Mouse (Mus musculus) MEL (cell line): ENCODE data around the gene Tmem214. TPM values are rescaled to one million over a fixed set of nuclear protein-coding genes. Genes with fewer than 3 reads are reported as not detected.
A peak's percentile ranks its signal among the peaks of the same experiment; 100 is the strongest.

Source experiments
- DNase-seq: peaks from one replicate; pipeline ENCODE4 v3.0.0; 2011; ENCODE audit warnings: low read depth, low spot score
- H3K27ac ChIP-seq: 2 replicates; pipeline ENCODE4 v1.5.1; 2012; ENCODE audit warnings: low read depth, mild to moderate bottlenecking, control low read depth, low read length, moderate library complexity; ENCODE audit not compliant: control insufficient read depth
- H3K27me3 ChIP-seq, 2 experiments: fragments of 150-350 bp in 1 of 2; sonication (generic) in 1 of 2; 2 replicates each; pipeline ENCODE4 v1.6.1; 2012; ENCODE audit warnings: low read length in 2 of 2, mild to moderate bottlenecking in 2 of 2, improper control_type of control experiment in 1 of 2, moderate library complexity in 1 of 2; ENCODE audit not compliant: insufficient read depth in 2 of 2, control insufficient read depth in 1 of 2
- H3K36me3 ChIP-seq, 2 experiments: 2 replicates each; pipeline ENCODE4 v1.6.1; 2012 to 2014; ENCODE audit warnings: low read length in 2 of 2, improper control_type of control experiment in 1 of 2, inconsistent platforms in 1 of 2, mild to moderate bottlenecking in 1 of 2; ENCODE audit not compliant: insufficient read depth in 2 of 2, control insufficient read depth in 1 of 2
- H3K4me1 ChIP-seq, 2 experiments: fragments of 150-350 bp in 1 of 2; sonication (generic) in 1 of 2; 2 replicates each; pipeline ENCODE4 v1.6.1; 2012; ENCODE audit warnings: low read length in 2 of 2, improper control_type of control experiment in 1 of 2, mild to moderate bottlenecking in 1 of 2; ENCODE audit not compliant: insufficient read depth in 2 of 2, control insufficient read depth in 1 of 2
- H3K4me3 ChIP-seq, 2 experiments: fragments of 150-350 bp in 1 of 2; sonication (generic) in 1 of 2; 2 replicates each; pipeline ENCODE4 v1.5.1; 2012; ENCODE audit warnings: low read depth in 2 of 2, low read length in 2 of 2, mild to moderate bottlenecking in 2 of 2, moderate library complexity in 2 of 2, control low read depth in 1 of 2, improper control_type of control experiment in 1 of 2; ENCODE audit not compliant: control insufficient read depth in 1 of 2, insufficient read depth in 1 of 2
- H3K79me2 ChIP-seq: 2 replicates; pipeline ENCODE4 v1.6.1; 2012; ENCODE audit warnings: mild to moderate bottlenecking, low read length, moderate library complexity; ENCODE audit not compliant: control insufficient read depth, poor library complexity, insufficient read depth
- H3K9ac ChIP-seq: 2 replicates; pipeline ENCODE4 v1.6.1; 2012; ENCODE audit warnings: low read depth, mild to moderate bottlenecking, control low read depth, low read length, moderate library complexity; ENCODE audit not compliant: control insufficient read depth, poor library complexity, severe bottlenecking
- H3K9me3 ChIP-seq: fragments of 150-350 bp; sonication (generic); replicated peaks from 2 replicates; pipeline ENCODE4 v1.6.1; 2012; ENCODE audit warnings: mild to moderate bottlenecking, low read length, improper control_type of control experiment, moderate library complexity; ENCODE audit not compliant: insufficient read depth
- CHD1 ChIP-seq: IDR thresholded peaks from 2 replicates; pipeline ENCODE4 v1.6.1; 2012; ENCODE audit warnings: low read depth, mild to moderate bottlenecking, inconsistent platforms, low read length, improper control_type of control experiment
- CHD2 ChIP-seq: IDR thresholded peaks from 2 replicates; pipeline ENCODE4 v1.6.1; 2011; ENCODE audit warnings: low read length, improper control_type of control experiment
- EP300 ChIP-seq, 2 experiments: IDR thresholded peaks; 2 replicates each; pipeline ENCODE4 v1.6.1; 2011; ENCODE audit warnings: improper control_type of control experiment in 2 of 2, low read length in 2 of 2, low read depth in 1 of 2, mild to moderate bottlenecking in 1 of 2
- JUND ChIP-seq: IDR thresholded peaks from 2 replicates; pipeline ENCODE4 v1.6.1; 2011; ENCODE audit warnings: low read depth, mild to moderate bottlenecking, improper control_type of control experiment, low read length
- KAT2A ChIP-seq: conservative IDR thresholded peaks from 2 replicates; pipeline ENCODE4 v1.6.1; 2012; ENCODE audit warnings: low read depth, low read length, improper control_type of control experiment, inconsistent platforms
- MAFK ChIP-seq: IDR thresholded peaks from 2 replicates; pipeline ENCODE4 v1.6.1; 2011; ENCODE audit warnings: low read depth, mild to moderate bottlenecking, low read length, improper control_type of control experiment, borderline replicate concordance
- MAX ChIP-seq: IDR thresholded peaks from 2 replicates; pipeline ENCODE4 v1.6.1; 2011; ENCODE audit warnings: low read length, improper control_type of control experiment
- MEF2A ChIP-seq: IDR thresholded peaks from 2 replicates; pipeline ENCODE4 v1.6.1; 2014; ENCODE audit warnings: low read depth, mild to moderate bottlenecking, inconsistent platforms, low read length, improper control_type of control experiment; ENCODE audit not compliant: poor library complexity, insufficient replicate concordance, severe bottlenecking; ENCODE audit errors: extremely low read depth
- MXI1 ChIP-seq: IDR thresholded peaks from 2 replicates; pipeline ENCODE4 v1.6.1; 2011; ENCODE audit warnings: mild to moderate bottlenecking, low read depth, low read length, improper control_type of control experiment
- MYB ChIP-seq: IDR thresholded peaks from 2 replicates; pipeline ENCODE4 v1.6.1; 2011; ENCODE audit warnings: mild to moderate bottlenecking, low read depth, low read length, improper control_type of control experiment
- NELFE ChIP-seq: IDR thresholded peaks from 2 replicates; pipeline ENCODE4 v1.6.1; 2011; ENCODE audit warnings: low read depth, low read length, improper control_type of control experiment
- POLR2A ChIP-seq, 2 experiments: IDR thresholded peaks; 2 replicates each; pipeline ENCODE4 v1.6.1; 2011 to 2012; ENCODE audit warnings: low read length in 2 of 2, mild to moderate bottlenecking in 2 of 2, control low read depth in 1 of 2, improper control_type of control experiment in 1 of 2, low read depth in 1 of 2, moderate library complexity in 1 of 2; ENCODE audit not compliant: control insufficient read depth in 1 of 2, insufficient read depth in 1 of 2, poor library complexity in 1 of 2
- POLR2AphosphoS5 ChIP-seq: IDR thresholded peaks from 2 replicates; pipeline ENCODE4 v1.6.1; 2012; ENCODE audit warnings: low read depth, borderline replicate concordance, mild to moderate bottlenecking, inconsistent platforms, low read length, moderate library complexity, mixed read lengths
- RAD21 ChIP-seq: IDR thresholded peaks from 2 replicates; pipeline ENCODE4 v1.6.1; 2011; ENCODE audit warnings: mild to moderate bottlenecking, low read depth, low read length, improper control_type of control experiment
- TAL1 ChIP-seq: IDR thresholded peaks from 2 replicates; pipeline ENCODE4 v1.6.1; 2012; ENCODE audit warnings: mild to moderate bottlenecking, inconsistent platforms, low read length, moderate library complexity, mixed read lengths
- TBP ChIP-seq: IDR thresholded peaks from 2 replicates; pipeline ENCODE4 v1.8.0; 2011; ENCODE audit warnings: low read depth, low read length, improper control_type of control experiment
- TCF12 ChIP-seq: IDR thresholded peaks from 2 replicates; pipeline ENCODE4 v1.6.1; 2014; ENCODE audit warnings: low read depth, mild to moderate bottlenecking, inconsistent platforms, low read length, improper control_type of control experiment, moderate library complexity
- UBTF ChIP-seq: IDR thresholded peaks from 2 replicates; pipeline ENCODE4 v1.6.1; 2012; ENCODE audit warnings: low read depth, mild to moderate bottlenecking, inconsistent platforms, low read length, improper control_type of control experiment, moderate library complexity, borderline replicate concordance; ENCODE audit not compliant: insufficient read depth
- USF1 ChIP-seq: IDR thresholded peaks from 2 replicates; pipeline ENCODE4 v1.6.1; 2014; ENCODE audit warnings: low read depth, mild to moderate bottlenecking, inconsistent platforms, low read length, improper control_type of control experiment, moderate library complexity
- USF2 ChIP-seq, 2 experiments: IDR thresholded peaks; 2 replicates each; pipeline ENCODE4 v1.6.1; 2011 to 2012; ENCODE audit warnings: improper control_type of control experiment in 2 of 2, low read length in 2 of 2, borderline replicate concordance in 1 of 2, inconsistent platforms in 1 of 2, low read depth in 1 of 2, mild to moderate bottlenecking in 1 of 2; ENCODE audit not compliant: insufficient read depth in 1 of 2
- ZC3H11A ChIP-seq: IDR thresholded peaks from 2 replicates; pipeline ENCODE4 v1.6.1; 2012; ENCODE audit warnings: low read depth, mild to moderate bottlenecking, inconsistent platforms, low read length, improper control_type of control experiment
- ZMIZ1 ChIP-seq: IDR thresholded peaks from 2 replicates; pipeline ENCODE4 v1.6.1; 2012; ENCODE audit warnings: low read depth, mild to moderate bottlenecking, inconsistent platforms, low read length, improper control_type of control experiment, moderate library complexity
- polyA plus RNA-seq, 2 experiments: library from polyadenylated mRNA; stranded (reverse) in 1 of 2; unstranded in 1 of 2; fragments of >175 nt in 1 of 2; fragments of >200 nt in 1 of 2; gene quantifications; 2 replicates each; pipeline versions ENCODE4 v1.2.1 to v1.2.4; 2012; ENCODE audit warnings: low replicate concordance in 2 of 2, low read depth in 1 of 2; ENCODE audit not compliant: insufficient read length in 2 of 2, insufficient read depth in 1 of 2, missing spikeins in 1 of 2
- total RNA-seq: library from RNA; depleted of rRNA; stranded (reverse); fragments of 300-350 nt; gene quantifications from 2 replicates; pipeline ENCODE4 v1.2.3, GENCODE M21; 2012

Gene Tmem214
- total and polyA plus RNA-seq, 3 experiments, result 50.5 to 170 (median 101) TPM

DNA sequence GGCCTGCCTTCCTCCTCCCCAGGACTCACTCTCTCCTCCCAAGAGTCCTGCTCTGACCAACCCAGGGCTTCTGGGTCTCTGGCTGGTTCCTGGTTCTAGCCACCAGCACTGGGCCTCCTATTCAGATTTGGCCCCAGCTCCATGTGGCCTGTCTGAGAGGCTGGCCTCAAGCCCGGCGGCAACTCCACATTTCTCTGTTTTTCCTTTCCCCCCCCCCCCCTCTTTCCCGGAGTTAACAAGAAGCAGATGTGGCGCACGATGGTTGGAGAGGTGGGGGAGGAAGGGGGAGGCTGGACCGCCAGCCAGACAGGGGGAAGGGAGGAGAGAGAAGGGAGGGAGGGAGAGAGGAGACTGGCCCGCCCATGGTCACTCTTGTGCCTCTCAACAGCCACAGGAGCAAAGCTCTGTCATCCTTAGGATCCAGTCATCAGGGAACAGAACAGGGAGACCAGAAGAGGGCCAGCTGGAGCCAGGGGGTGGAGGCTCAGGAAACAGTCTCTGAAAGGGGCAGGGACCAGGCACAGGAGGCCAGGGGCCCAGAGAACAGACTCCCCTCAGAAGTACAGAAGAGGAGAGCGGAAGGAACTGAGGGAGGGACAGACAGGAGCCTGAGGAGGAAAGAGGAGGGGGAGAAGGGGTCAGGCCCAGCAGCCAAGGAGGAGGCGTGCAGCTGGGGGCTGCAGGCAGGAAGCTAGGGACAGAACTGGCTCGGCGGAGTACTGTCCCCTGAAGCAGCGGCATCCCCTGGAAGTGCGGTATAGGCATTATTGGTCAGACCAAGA lies 45.4 kb downstream of the Tmem214 start, which contains the start of gene Emilin1:
Emilin1 (plus strand) TSS at position 343 of the 782 bp plus-strand sequence.
- Histone ChIP-seq H3K27ac (peak within 1 kb of the TSS; percentile 15; the same call in 1 of the 2 replicates), H3K27me3 (no peaks in the 10 kb centered on the region), H3K79me2 (no peaks in the 10 kb centered on the region), H3K4me1 (peaks cover 18 to 41% of the 10 kb centered on the region in 2 experiments), H3K9me3 (no peaks in the 10 kb centered on the region), H3K4me3 (no peak within 1 kb of the TSS), H3K9ac (no peak within 1 kb of the TSS), H3K36me3 (peaks cover 0 to 22% of the 10 kb centered on the region in 2 experiments; a peak in 2 of 4 replicates)
- no peak for TF ChIP-seq USF1
- TF ChIP-seq RAD21, result no peak
- TF ChIP-seq NELFE, result no peak
- no peak for TF ChIP-seq POLR2AphosphoS5
- TF ChIP-seq MYB, result no peak
- TF ChIP-seq MAX, result no peak
- no peak for TF ChIP-seq CHD1
- no peak for TF ChIP-seq MEF2A
- DNase-seq, result no peak

GRCm38 (mm10) chr5:30914101-30914635 lies 46.4 kb downstream of the Tmem214 start:
- Histone ChIP-seq H3K27me3 (no peaks in the 10 kb centered on the region), H3K4me3 (no peak overlapping the region), H3K9me3 (no peaks in the 10 kb centered on the region), H3K27ac (peak overlapping the region; percentile 15; the same call in 1 of the 2 replicates), H3K9ac (no peak overlapping the region), H3K79me2 (no peaks in the 10 kb centered on the region), H3K4me1 (peaks cover 16 to 36% of the 10 kb centered on the region in 2 experiments), H3K36me3 (peaks cover 0 to 22% of the 10 kb centered on the region in 2 experiments; a peak in 2 of 4 replicates)
- DNase-seq, result no peak
- no peak for TF ChIP-seq TCF12

GRCm38 (mm10) chr5:30914849-30915248 lies 47.0 kb downstream of the Tmem214 start:
- no peak for TF ChIP-seq NELFE
- TF ChIP-seq KAT2A, result no peak
- TF ChIP-seq JUND, result no peak
- TF ChIP-seq RAD21, result no peak
- no peak for TF ChIP-seq UBTF
- TF ChIP-seq TAL1, result no peak
- TF ChIP-seq ZMIZ1, result no peak
- no peak for TF ChIP-seq MEF2A
- no peak for TF ChIP-seq POLR2A (IDR thresholded peaks at IDR 0.05; ENCODE audit: control insufficient read depth in 1 of 2, insufficient read depth in 1 of 2, low read depth in 1 of 2, low read length in 2 of 2, poor library complexity in 1 of 2)
- TF ChIP-seq MXI1, result no peak
- TF ChIP-seq ZC3H11A, result no peak
- TF ChIP-seq CHD1, result no peak
- no peak for TF ChIP-seq MAFK
- no peak for TF ChIP-seq EP300 (IDR thresholded peaks at IDR 0.05; ENCODE audit: low read depth in 1 of 2, low read length in 2 of 2)
- TF ChIP-seq USF2 (IDR thresholded peaks at IDR 0.05; ENCODE audit: borderline replicate concordance in 1 of 2, insufficient read depth in 1 of 2, low read depth in 1 of 2, low read length in 2 of 2), result no peak
- no peak for TF ChIP-seq CHD2
- no peak for TF ChIP-seq MAX
- no peak for TF ChIP-seq TCF12
- no peak for TF ChIP-seq TBP
- TF ChIP-seq, all 39 proteins: peak for 0
- H3K9ac ChIP-seq, result no peak overlapping the region
- H3K9me3 ChIP-seq, result no peaks in the 10 kb centered on the region
- H3K36me3 ChIP-seq, result peaks cover 0 to 22% of the 10 kb centered on the region in 2 experiments; a peak in 2 of 4 replicates
- H3K79me2 ChIP-seq, result no peaks in the 10 kb centered on the region
- no peaks in the 10 kb centered on the region for H3K27me3 ChIP-seq
- H3K4me3 ChIP-seq, result no peak overlapping the region
- peaks cover 16 to 36% of the 10 kb centered on the region in 2 experiments for H3K4me1 ChIP-seq
- H3K27ac ChIP-seq, result no peak overlapping the region
- no peak for DNase-seq
